Mouse (Mus musculus): ENCODE results near the gene Bloc1s6. TPM values are rescaled to one million over a fixed set of nuclear protein-coding genes. Genes with fewer than 3 reads are reported as not detected.

Gene Bloc1s6
- total and polyA plus RNA-seq, 3 experiments, result 15.3 to 23.9 (median 21.7) TPM

- no peaks in the 10 kb centered on the region for H3K4me1 ChIP-seq (ENCODE audit: insufficient read depth, low read depth, low read length)
- H3K36me3 ChIP-seq (replicated peaks), result no peaks in the 10 kb centered on the region
- H3K9me3 ChIP-seq (replicated peaks), result no peaks in the 10 kb centered on the region
- DNase-seq (ENCODE audit: low spot score) (no peak), ATAC-seq (ENCODE audit: extremely low read depth, insufficient number of reproducible peaks, low FRiP score, poor library complexity, severe bottlenecking) (no peak)
- TF ChIP-seq POLR2AphosphoS5 (IDR thresholded peaks at IDR 0.05; ENCODE audit: insufficient replicate concordance, low read depth, low read length), result no peak
- TF ChIP-seq GATA1 (IDR thresholded peaks at IDR 0.05; ENCODE audit: borderline replicate concordance, low read length), result no peak
- no peak for TF ChIP-seq CTCF (IDR thresholded peaks at IDR 0.05; ENCODE audit: low read depth, low read length)
- TF ChIP-seq GATA2 (IDR thresholded peaks at IDR 0.05; ENCODE audit: borderline replicate concordance, low read depth, low read length), result no peak
- no peak for TF ChIP-seq TAL1 (conservative IDR thresholded peaks at IDR 0.05; ENCODE audit: low read depth, low read length)
- no peaks in the 10 kb centered on the region for H3K27me3 ChIP-seq (ENCODE audit: insufficient read depth, low read length)
- H3K4me3 ChIP-seq (ENCODE audit: low read depth, low read length), result no peak overlapping the region
These were observed 43.5 kb downstream of the Bloc1s6 start for GRCm38 (mm10) chr2:122781590-122782356.

- Histone ChIP-seq H3K4me3 (ENCODE audit: low read depth, low read length) (no peak overlapping the region), H3K4me1 (ENCODE audit: insufficient read depth, low read depth, low read length) (no peaks in the 10 kb centered on the region), H3K36me3 (replicated peaks) (no peaks in the 10 kb centered on the region), H3K9me3 (replicated peaks) (no peaks in the 10 kb centered on the region), H3K27me3 (ENCODE audit: insufficient read depth, low read length) (no peaks in the 10 kb centered on the region)
- DNase-seq (ENCODE audit: low spot score) (no peak), ATAC-seq (ENCODE audit: extremely low read depth, insufficient number of reproducible peaks, low FRiP score, poor library complexity, severe bottlenecking) (no peak)
- TF ChIP-seq GATA2 (IDR thresholded peaks at IDR 0.05; ENCODE audit: borderline replicate concordance, low read depth, low read length), result no peak
- TF ChIP-seq GATA1 (IDR thresholded peaks at IDR 0.05; ENCODE audit: borderline replicate concordance, low read length), result no peak
- no peak for TF ChIP-seq POLR2AphosphoS5 (IDR thresholded peaks at IDR 0.05; ENCODE audit: insufficient replicate concordance, low read depth, low read length)
- no peak for TF ChIP-seq CTCF (IDR thresholded peaks at IDR 0.05; ENCODE audit: low read depth, low read length)
- TF ChIP-seq TAL1 (conservative IDR thresholded peaks at IDR 0.05; ENCODE audit: low read depth, low read length), result no peak
These were observed 45.4 kb downstream of the Bloc1s6 start for GRCm38 (mm10) chr2:122783730-122784129.

GRCm38 (mm10) chr2:122784701-122785100 lies 46.4 kb downstream of the Bloc1s6 start:
- Histone ChIP-seq H3K36me3 (replicated peaks) (no peaks in the 10 kb centered on the region), H3K4me3 (ENCODE audit: low read depth, low read length) (no peak overlapping the region), H3K4me1 (ENCODE audit: insufficient read depth, low read depth, low read length) (no peaks in the 10 kb centered on the region), H3K9me3 (replicated peaks) (no peaks in the 10 kb centered on the region), H3K27me3 (ENCODE audit: insufficient read depth, low read length) (no peaks in the 10 kb centered on the region)
- DNase-seq (ENCODE audit: low spot score), result no peak
- TF ChIP-seq POLR2AphosphoS5 (IDR thresholded peaks at IDR 0.05; ENCODE audit: insufficient replicate concordance, low read depth, low read length), result no peak
- TF ChIP-seq CTCF (IDR thresholded peaks at IDR 0.05; ENCODE audit: low read depth, low read length), result no peak
- no peak for TF ChIP-seq GATA2 (IDR thresholded peaks at IDR 0.05; ENCODE audit: borderline replicate concordance, low read depth, low read length)
- ATAC-seq (ENCODE audit: extremely low read depth, insufficient number of reproducible peaks, low FRiP score, poor library complexity, severe bottlenecking), result no peak

GRCm38 (mm10) chr2:122786167-122786566 lies 47.9 kb downstream of the Bloc1s6 start:
- Histone ChIP-seq H3K4me1 (ENCODE audit: insufficient read depth, low read depth, low read length) (no peaks in the 10 kb centered on the region), H3K27me3 (ENCODE audit: insufficient read depth, low read length) (no peaks in the 10 kb centered on the region), H3K36me3 (replicated peaks) (no peaks in the 10 kb centered on the region), H3K4me3 (ENCODE audit: low read depth, low read length) (no peak overlapping the region), H3K9me3 (replicated peaks) (no peaks in the 10 kb centered on the region)
- no peak for TF ChIP-seq TAL1 (conservative IDR thresholded peaks at IDR 0.05; ENCODE audit: low read depth, low read length)
- TF ChIP-seq GATA1 (IDR thresholded peaks at IDR 0.05; ENCODE audit: borderline replicate concordance, low read length), result no peak
- no peak for TF ChIP-seq POLR2AphosphoS5 (IDR thresholded peaks at IDR 0.05; ENCODE audit: insufficient replicate concordance, low read depth, low read length)
- no peak for TF ChIP-seq GATA2 (IDR thresholded peaks at IDR 0.05; ENCODE audit: borderline replicate concordance, low read depth, low read length)
- no peak for TF ChIP-seq CTCF (IDR thresholded peaks at IDR 0.05; ENCODE audit: low read depth, low read length)
- DNase-seq (ENCODE audit: low spot score) (no peak), ATAC-seq (ENCODE audit: extremely low read depth, insufficient number of reproducible peaks, low FRiP score, poor library complexity, severe bottlenecking) (no peak)

GRCm38 (mm10) chr2:122789311-122789710 lies 51.0 kb downstream of the Bloc1s6 start:
- no peak for DNase-seq (ENCODE audit: low spot score)
- no peak overlapping the region for H3K4me3 ChIP-seq (ENCODE audit: low read depth, low read length)
- H3K27me3 ChIP-seq (ENCODE audit: insufficient read depth, low read length), result no peaks in the 10 kb centered on the region
- ATAC-seq (ENCODE audit: extremely low read depth, insufficient number of reproducible peaks, low FRiP score, poor library complexity, severe bottlenecking), result no peak
- H3K4me1 ChIP-seq (ENCODE audit: insufficient read depth, low read depth, low read length), result no peaks in the 10 kb centered on the region
- no peaks in the 10 kb centered on the region for H3K36me3 ChIP-seq (replicated peaks)
- no peak for TF ChIP-seq GATA2 (IDR thresholded peaks at IDR 0.05; ENCODE audit: borderline replicate concordance, low read depth, low read length)
- TF ChIP-seq GATA1 (IDR thresholded peaks at IDR 0.05; ENCODE audit: borderline replicate concordance, low read length), result no peak
- no peak for TF ChIP-seq TAL1 (conservative IDR thresholded peaks at IDR 0.05; ENCODE audit: low read depth, low read length)
- no peak for TF ChIP-seq CTCF (IDR thresholded peaks at IDR 0.05; ENCODE audit: low read depth, low read length)
- no peak for TF ChIP-seq POLR2AphosphoS5 (IDR thresholded peaks at IDR 0.05; ENCODE audit: insufficient replicate concordance, low read depth, low read length)
- no peaks in the 10 kb centered on the region for H3K9me3 ChIP-seq (replicated peaks)

GRCm38 (mm10) chr2:122789730-122790129 lies 51.4 kb downstream of the Bloc1s6 start:
- Histone ChIP-seq H3K27me3 (ENCODE audit: insufficient read depth, low read length) (no peaks in the 10 kb centered on the region), H3K36me3 (replicated peaks) (no peaks in the 10 kb centered on the region), H3K9me3 (replicated peaks) (no peaks in the 10 kb centered on the region), H3K4me3 (ENCODE audit: low read depth, low read length) (no peak overlapping the region), H3K4me1 (ENCODE audit: insufficient read depth, low read depth, low read length) (no peaks in the 10 kb centered on the region)
- no peak for ATAC-seq (ENCODE audit: extremely low read depth, insufficient number of reproducible peaks, low FRiP score, poor library complexity, severe bottlenecking)
- TF ChIP-seq TAL1 (conservative IDR thresholded peaks at IDR 0.05; ENCODE audit: low read depth, low read length) (no peak), POLR2AphosphoS5 (IDR thresholded peaks at IDR 0.05; ENCODE audit: insufficient replicate concordance, low read depth, low read length) (no peak), CTCF (IDR thresholded peaks at IDR 0.05; ENCODE audit: low read depth, low read length) (no peak), GATA1 (IDR thresholded peaks at IDR 0.05; ENCODE audit: borderline replicate concordance, low read length) (no peak), GATA2 (IDR thresholded peaks at IDR 0.05; ENCODE audit: borderline replicate concordance, low read depth, low read length) (no peak)
- DNase-seq (ENCODE audit: low spot score), result no peak

Other genes with a start within 250 kb of the Bloc1s6 start
- gene Gatm, start 127.2 kb upstream of the Bloc1s6 start, total RNA-seq (2014; fragmentation: Nextera tagmentation), result not detected in 2 replicates
- gene Gatm, start 127.2 kb upstream of the Bloc1s6 start, total RNA-seq (2017), result not detected in 2 replicates
- gene Gatm, start 127.2 kb upstream of the Bloc1s6 start, polyA plus RNA-seq (2012), result not detected in 2 replicates
- not detected in 2 replicates for gene AA467197, start 101.5 kb upstream of the Bloc1s6 start, total RNA-seq (2014; fragmentation: Nextera tagmentation)
- gene AA467197, start 101.5 kb upstream of the Bloc1s6 start, total RNA-seq (2017), result not detected in 2 replicates
- gene AA467197, start 101.5 kb upstream of the Bloc1s6 start, polyA plus RNA-seq (2012), result not detected in 2 replicates
- not detected in 2 replicates for gene Slc30a4, start 35.8 kb upstream of the Bloc1s6 start, total RNA-seq (2014; fragmentation: Nextera tagmentation)
- under 0.01 and 0.11 TPM in 2 replicates for gene Slc30a4, start 35.8 kb upstream of the Bloc1s6 start, total RNA-seq (2017)
- not detected in 2 replicates for gene Slc30a4, start 35.8 kb upstream of the Bloc1s6 start, polyA plus RNA-seq (2012)
- 0.53 and 0.83 TPM in 2 replicates for gene Sqor, start 26.7 kb downstream of the Bloc1s6 start, total RNA-seq (2014; fragmentation: Nextera tagmentation)
- gene Sqor, start 26.7 kb downstream of the Bloc1s6 start, total RNA-seq (2017), result 2.8 and 3.3 TPM in 2 replicates
- gene Sqor, start 26.7 kb downstream of the Bloc1s6 start, polyA plus RNA-seq (2012), result 0.17 and 0.36 TPM in 2 replicates

Measured in G1E (cell line).